Mouse (Mus musculus): ENCODE measurements at regions not wholly inside any gene's neighbourhood (a gene's known extent, or its start where the extent isn't known, plus 50 kb on each side); places are given as distances from the start of the nearest gene placed in this dataset.

DNA sequence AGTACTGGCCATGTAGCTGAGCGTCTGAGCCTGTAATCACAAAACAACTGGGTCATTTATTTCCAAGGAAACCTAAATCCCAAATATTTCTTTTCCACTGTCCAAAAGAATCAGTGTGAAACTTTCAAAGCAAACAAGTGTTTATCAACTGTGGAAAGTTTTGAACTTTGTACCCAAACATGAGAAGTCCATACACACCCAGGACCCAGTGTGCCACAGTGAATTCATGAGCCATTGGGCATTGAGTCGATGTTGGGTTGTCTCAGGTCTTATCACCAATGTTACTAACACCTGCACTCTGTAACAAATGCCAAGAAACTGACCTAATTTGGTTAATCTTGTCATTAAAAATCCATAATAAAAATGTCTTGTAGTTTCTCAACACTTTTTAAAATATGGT is 305.8 kb upstream of the Igfbp3 start:
- TF ChIP-seq MYOD1 (IDR thresholded peaks at IDR 0.05; ENCODE audit: control insufficient read depth, insufficient read length, low read depth), result no peak
- TF ChIP-seq CTCF (IDR thresholded peaks at IDR 0.05; ENCODE audit: control insufficient read depth, insufficient read depth, insufficient read length), result no peak
- no peak for TF ChIP-seq MAX (IDR thresholded peaks at IDR 0.05)
- TF ChIP-seq MYOG (IDR thresholded peaks at IDR 0.05; ENCODE audit: control insufficient read depth, extremely low read depth, insufficient read length), result no peak
- no peak for TF ChIP-seq USF1 (IDR thresholded peaks at IDR 0.05; ENCODE audit: low read depth)
- TF ChIP-seq CEBPB (IDR thresholded peaks at IDR 0.05; ENCODE audit: low read depth), result no peak
- TF ChIP-seq FOSL1 (IDR thresholded peaks at IDR 0.05; ENCODE audit: insufficient read depth, low read length, poor library complexity, severe bottlenecking), result no peak
